Mouse (Mus musculus): ENCODE data around the gene Hes1. TPM values are rescaled to one million over a fixed set of nuclear protein-coding genes. Genes with fewer than 3 reads are reported as not detected.

Gene Hes1
- total and polyA plus RNA-seq, 3 experiments: 16.2 to 44.6 (median 21.4) TPM

DNA sequence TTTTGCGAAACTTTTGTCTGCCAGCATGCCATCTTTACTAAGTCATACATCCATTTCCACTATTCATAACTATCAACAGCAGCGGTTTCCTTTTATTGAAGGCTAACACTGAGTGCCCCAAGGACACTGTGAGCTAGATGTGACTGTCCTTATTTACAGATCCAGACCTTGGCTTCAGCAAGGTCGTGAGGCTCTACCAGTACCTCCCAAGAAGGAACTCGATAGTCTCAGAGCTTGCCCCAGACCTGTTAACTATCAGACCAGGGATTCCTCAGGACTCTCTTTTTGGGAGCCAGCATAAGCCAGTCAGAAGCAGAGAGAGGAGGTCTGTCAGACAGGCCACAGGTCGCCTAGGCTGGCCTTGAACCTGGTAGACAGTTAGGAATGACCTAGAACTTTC, 24.5 kb downstream of the Hes1 start:
- Histone ChIP-seq H3K27ac (no peak overlapping the region), H3K36me3 (ENCODE audit: control insufficient read depth, insufficient read depth, low read length) (no peaks in the 10 kb centered on the region), H3K4me1 (ENCODE audit: control insufficient read depth, insufficient read depth, low read length) (no peaks in the 10 kb centered on the region), H3K4me3 (no peak overlapping the region), H3K27me3 (ENCODE audit: control insufficient read depth, insufficient read depth, low read length) (no peaks in the 10 kb centered on the region), H3K79me2 (replicated peaks; ENCODE audit: control insufficient read depth, insufficient read depth, low read length) (no peaks in the 10 kb centered on the region), H3K9ac (ENCODE audit: low read depth, low read length) (no peak overlapping the region)
- intact Hi-C loops (cut with DNase I): no loop called here
- no peak for TF ChIP-seq EP300 (IDR thresholded peaks at IDR 0.05; ENCODE audit: insufficient read depth, low read depth, low read length)
- no peak for TF ChIP-seq POLR2A (IDR thresholded peaks at IDR 0.05; ENCODE audit: insufficient read depth, low read depth, low read length)
- TF ChIP-seq CTCF (IDR thresholded peaks at IDR 0.05): no peak
- no peak for DNase-seq
- 92% methylated on average over 5 of the region's 5 CpGs for WGBS

DNA sequence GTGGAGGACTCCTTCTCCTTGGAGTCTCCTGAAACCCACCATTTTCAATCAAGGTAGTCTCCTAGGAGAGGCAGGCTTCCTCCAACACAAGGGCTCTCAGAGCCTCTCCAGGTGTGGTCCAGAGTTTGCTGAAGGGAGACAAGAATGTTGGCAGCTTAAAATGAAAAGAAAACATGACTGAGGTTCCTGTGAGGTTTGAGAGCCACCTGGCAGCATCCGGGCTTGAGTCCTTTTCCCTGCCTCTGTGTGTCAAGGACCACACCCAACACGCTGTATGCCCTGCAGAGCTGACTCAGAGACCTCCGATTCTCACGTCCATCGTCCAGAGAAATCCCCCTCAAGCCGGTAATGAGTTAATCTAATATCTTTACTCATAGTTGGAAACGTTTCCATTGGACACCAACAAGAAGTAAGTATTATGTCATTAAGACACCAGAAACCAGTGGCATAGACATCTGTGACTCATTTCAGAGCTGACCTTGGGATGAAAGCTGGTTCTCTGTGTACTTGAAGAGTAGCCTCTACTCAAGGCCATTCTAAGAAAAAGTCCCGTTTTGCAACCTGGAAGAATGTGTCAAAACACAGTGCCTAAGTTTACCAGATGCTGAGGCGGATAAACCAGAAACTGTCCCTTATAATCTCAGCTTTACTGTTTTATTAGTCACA, 26.1 kb downstream of the Hes1 start:
- TF ChIP-seq EP300 (IDR thresholded peaks at IDR 0.05; ENCODE audit: insufficient read depth, low read depth, low read length) (no peak), POLR2A (IDR thresholded peaks at IDR 0.05; ENCODE audit: insufficient read depth, low read depth, low read length) (no peak), CTCF (IDR thresholded peaks at IDR 0.05) (no peak)
- Histone ChIP-seq H3K36me3 (ENCODE audit: control insufficient read depth, insufficient read depth, low read length) (no peaks in the 10 kb centered on the region), H3K4me1 (ENCODE audit: control insufficient read depth, insufficient read depth, low read length) (no peaks in the 10 kb centered on the region), H3K27me3 (ENCODE audit: control insufficient read depth, insufficient read depth, low read length) (no peaks in the 10 kb centered on the region), H3K9ac (ENCODE audit: low read depth, low read length) (no peak overlapping the region), H3K4me3 (no peak overlapping the region), H3K79me2 (replicated peaks; ENCODE audit: control insufficient read depth, insufficient read depth, low read length) (no peaks in the 10 kb centered on the region), H3K27ac (no peak overlapping the region)
- intact Hi-C loops (cut with DNase I): no loop called here
- WGBS: 78% methylated on average over 9 of the region's 9 CpGs
- no peak for DNase-seq

DNA sequence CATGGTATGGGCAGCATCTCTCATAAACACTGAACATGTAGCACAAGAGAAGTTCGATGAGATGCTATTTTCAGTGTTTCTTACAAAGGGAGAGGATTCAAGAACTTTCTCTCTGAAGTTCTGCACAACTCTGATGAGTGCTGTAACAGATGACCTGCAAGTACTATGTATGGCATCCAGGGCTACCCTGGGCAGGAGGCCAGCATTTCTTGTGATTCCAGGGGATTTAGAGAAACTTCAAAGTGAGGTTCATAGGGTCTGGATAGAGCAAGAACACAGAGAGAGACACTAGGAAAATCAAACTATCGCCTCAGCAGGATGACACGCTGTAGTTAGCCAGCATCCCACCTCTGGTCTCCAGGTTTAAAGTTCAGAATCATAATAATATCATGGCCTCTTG, 31.9 kb downstream of the Hes1 start:
- no peak for DNase-seq
- Histone ChIP-seq H3K27me3 (ENCODE audit: control insufficient read depth, insufficient read depth, low read length) (no peaks in the 10 kb centered on the region), H3K79me2 (replicated peaks; ENCODE audit: control insufficient read depth, insufficient read depth, low read length) (no peaks in the 10 kb centered on the region), H3K36me3 (ENCODE audit: control insufficient read depth, insufficient read depth, low read length) (no peaks in the 10 kb centered on the region), H3K4me1 (ENCODE audit: control insufficient read depth, insufficient read depth, low read length) (no peaks in the 10 kb centered on the region), H3K9ac (ENCODE audit: low read depth, low read length) (no peak overlapping the region), H3K4me3 (no peak overlapping the region), H3K27ac (no peak overlapping the region)
- intact Hi-C loops (cut with DNase I): no loop called here
- WGBS: 84% methylated on average over 3 of the region's 3 CpGs
- TF ChIP-seq CTCF (IDR thresholded peaks at IDR 0.05) (no peak), EP300 (IDR thresholded peaks at IDR 0.05; ENCODE audit: insufficient read depth, low read depth, low read length) (no peak)

DNA sequence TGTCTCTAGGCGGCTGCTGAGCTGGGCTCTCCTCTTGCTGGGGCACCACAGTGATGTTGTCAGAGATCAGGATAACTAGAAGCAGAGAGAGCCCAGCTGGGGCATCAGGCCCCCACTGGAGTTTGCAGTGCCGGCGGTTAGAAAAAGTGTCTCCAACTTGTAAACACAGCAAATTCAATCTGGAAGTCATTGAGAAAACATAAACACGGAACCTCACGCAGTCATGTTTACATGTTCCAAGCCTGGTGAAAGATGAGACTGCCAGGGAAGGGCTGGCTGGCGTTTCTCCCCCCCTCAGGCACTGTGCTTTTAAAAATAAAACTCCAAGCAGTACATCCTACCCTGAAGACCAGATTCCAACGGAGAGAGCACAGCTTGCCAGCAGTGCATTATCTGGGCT, 32.3 kb downstream of the Hes1 start:
- H3K4me1 ChIP-seq (ENCODE audit: control insufficient read depth, insufficient read depth, low read length): no peaks in the 10 kb centered on the region
- no peaks in the 10 kb centered on the region for H3K36me3 ChIP-seq (ENCODE audit: control insufficient read depth, insufficient read depth, low read length)
- H3K27ac ChIP-seq: no peak overlapping the region
- no peak for TF ChIP-seq EP300 (IDR thresholded peaks at IDR 0.05; ENCODE audit: insufficient read depth, low read depth, low read length)
- no peak for TF ChIP-seq CTCF (IDR thresholded peaks at IDR 0.05)
- TF ChIP-seq POLR2A (IDR thresholded peaks at IDR 0.05; ENCODE audit: insufficient read depth, low read depth, low read length): no peak
- no peak overlapping the region for H3K9ac ChIP-seq (ENCODE audit: low read depth, low read length)
- intact Hi-C loops (cut with DNase I): no loop called here
- 35% methylated on average over 7 of the region's 7 CpGs for WGBS
- DNase-seq: no peak
- no peaks in the 10 kb centered on the region for H3K79me2 ChIP-seq (replicated peaks; ENCODE audit: control insufficient read depth, insufficient read depth, low read length)
- no peaks in the 10 kb centered on the region for H3K27me3 ChIP-seq (ENCODE audit: control insufficient read depth, insufficient read depth, low read length)
- no peak overlapping the region for H3K4me3 ChIP-seq

DNA sequence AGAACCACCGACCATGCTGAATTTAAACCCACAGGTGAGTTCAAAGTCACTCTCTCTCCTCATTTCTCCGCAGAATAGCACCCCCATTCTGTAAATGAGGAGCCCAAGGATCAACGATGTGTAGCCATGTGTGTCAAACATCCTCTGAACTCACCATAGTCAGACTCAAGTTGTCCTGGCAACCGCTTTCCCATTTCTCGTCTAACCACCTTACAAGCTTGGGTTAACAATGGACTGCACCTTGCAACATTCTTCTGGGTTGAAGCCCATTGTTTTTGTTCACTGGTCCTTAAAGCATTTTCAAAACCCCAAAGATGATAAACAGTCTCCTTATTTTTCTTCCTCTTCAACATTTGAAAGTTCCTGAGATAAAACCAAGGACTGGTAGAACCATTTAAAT, 34.9 kb downstream of the Hes1 start:
- Histone ChIP-seq H3K4me1 (ENCODE audit: control insufficient read depth, insufficient read depth, low read length) (peaks cover 2% of the 10 kb centered on the region), H3K4me3 (no peak overlapping the region), H3K79me2 (replicated peaks; ENCODE audit: control insufficient read depth, insufficient read depth, low read length) (no peaks in the 10 kb centered on the region), H3K36me3 (ENCODE audit: control insufficient read depth, insufficient read depth, low read length) (no peaks in the 10 kb centered on the region), H3K9ac (ENCODE audit: low read depth, low read length) (no peak overlapping the region), H3K27me3 (ENCODE audit: control insufficient read depth, insufficient read depth, low read length) (no peaks in the 10 kb centered on the region), H3K27ac (no peak overlapping the region)
- no peak for TF ChIP-seq POLR2A (IDR thresholded peaks at IDR 0.05; ENCODE audit: insufficient read depth, low read depth, low read length)
- TF ChIP-seq CTCF (IDR thresholded peaks at IDR 0.05): no peak
- no peak for TF ChIP-seq EP300 (IDR thresholded peaks at IDR 0.05; ENCODE audit: insufficient read depth, low read depth, low read length)
- no peak for DNase-seq
- WGBS: 89% methylated on average over 5 of the region's 5 CpGs
- intact Hi-C loops (cut with DNase I): no loop called here

DNA sequence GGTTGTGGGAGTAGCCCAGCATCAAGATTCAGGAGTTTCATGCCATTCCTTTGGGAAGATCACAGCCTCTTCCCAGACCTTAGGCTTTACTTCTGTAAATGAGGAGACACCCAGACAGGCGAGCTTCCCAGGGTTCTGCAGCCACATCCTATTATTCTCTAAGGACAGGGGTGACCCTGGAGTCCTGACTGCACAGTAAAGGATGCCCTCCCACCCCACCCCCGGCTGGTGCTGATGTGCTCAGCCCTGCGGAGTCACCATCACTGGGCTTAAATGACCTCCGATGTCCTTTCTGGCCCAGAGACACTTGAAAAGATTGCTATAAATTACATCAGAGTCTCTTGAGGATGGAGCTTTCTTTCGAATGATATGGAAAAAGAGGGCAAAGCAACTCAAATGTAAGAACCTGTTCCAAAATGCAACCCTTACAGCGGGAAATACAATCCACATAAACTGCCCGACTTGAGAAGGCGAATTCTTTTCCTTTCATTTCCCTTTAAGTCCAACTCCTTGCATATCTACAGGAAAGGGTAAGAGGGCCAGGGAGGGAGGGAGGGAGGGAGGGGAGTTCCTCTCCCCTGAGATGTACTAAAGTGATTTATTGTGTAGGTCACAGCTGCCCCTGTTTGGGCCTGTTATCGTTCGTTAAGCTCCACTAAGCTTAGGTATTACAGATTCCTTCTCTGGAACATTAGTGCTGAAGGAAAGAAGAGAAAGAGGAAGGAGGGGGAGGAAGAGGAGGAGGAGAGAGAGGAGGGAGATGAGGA, 38.1 kb downstream of the Hes1 start:
- WGBS: 24% methylated on average over 10 of the region's 10 CpGs
- no peak overlapping the region for H3K27ac ChIP-seq
- no peaks in the 10 kb centered on the region for H3K36me3 ChIP-seq (ENCODE audit: control insufficient read depth, insufficient read depth, low read length)
- no peak overlapping the region for H3K9ac ChIP-seq (ENCODE audit: low read depth, low read length)
- intact Hi-C loops (cut with DNase I): no loop called here
- H3K79me2 ChIP-seq (replicated peaks; ENCODE audit: control insufficient read depth, insufficient read depth, low read length): no peaks in the 10 kb centered on the region
- no peak for TF ChIP-seq EP300 (IDR thresholded peaks at IDR 0.05; ENCODE audit: insufficient read depth, low read depth, low read length)
- no peak for TF ChIP-seq POLR2A (IDR thresholded peaks at IDR 0.05; ENCODE audit: insufficient read depth, low read depth, low read length)
- TF ChIP-seq CTCF (IDR thresholded peaks at IDR 0.05): no peak
- no peaks in the 10 kb centered on the region for H3K27me3 ChIP-seq (ENCODE audit: control insufficient read depth, insufficient read depth, low read length)
- H3K4me1 ChIP-seq (ENCODE audit: control insufficient read depth, insufficient read depth, low read length): peaks cover 2% of the 10 kb centered on the region
- DNase-seq: no peak
- no peak overlapping the region for H3K4me3 ChIP-seq
